Mouse (Mus musculus) c-Kit-positive CD71-positive TER-119-positive erythroid progenitor cells, embryonic 14.5 days (primary cell): ENCODE results near the gene Camkmt.

Experiments used
- DNase-seq: peaks from one replicate; pipeline ENCODE4 v3.0.0-alpha.2; 2013; ENCODE audit warnings: low spot score

Gene Camkmt

GRCm38 (mm10) chr17:85170541-85171255 is 80.3 kb downstream of the Camkmt start:
- DNase-seq: no peak

- DNase-seq: no peak
Observed at GRCm38 (mm10) chr17:85171951-85172350, 81.6 kb downstream of the Camkmt start.

- DNase-seq: no peak
Observed at GRCm38 (mm10) chr17:85177231-85177630, 86.9 kb downstream of the Camkmt start.

GRCm38 (mm10) chr17:85180471-85181060 is 90.2 kb downstream of the Camkmt start:
- no peak for DNase-seq

GRCm38 (mm10) chr17:85189227-85190127 is 99.1 kb downstream of the Camkmt start:
- peak; percentile 71 for DNase-seq

GRCm38 (mm10) chr17:85190128-85190435 is 99.7 kb downstream of the Camkmt start:
- DNase-seq: no peak

GRCm38 (mm10) chr17:85193294-85193693 is 102.9 kb downstream of the Camkmt start:
- no peak for DNase-seq

- no peak for DNase-seq
Observed at GRCm38 (mm10) chr17:85198781-85199180, 108.4 kb downstream of the Camkmt start.

- no peak for DNase-seq
Observed at GRCm38 (mm10) chr17:85199321-85199720, 109.0 kb downstream of the Camkmt start.

- DNase-seq: no peak
Observed at GRCm38 (mm10) chr17:85218054-85218453, 127.7 kb downstream of the Camkmt start.

GRCm38 (mm10) chr17:85242109-85242508 is 151.8 kb downstream of the Camkmt start:
- no peak for DNase-seq

GRCm38 (mm10) chr17:85248962-85249361 is 158.6 kb downstream of the Camkmt start:
- no peak for DNase-seq

- no peak for DNase-seq
Observed at GRCm38 (mm10) chr17:85249744-85250143, 159.4 kb downstream of the Camkmt start.

- no peak for DNase-seq
Observed at GRCm38 (mm10) chr17:85256930-85257329, 166.6 kb downstream of the Camkmt start.

GRCm38 (mm10) chr17:85257348-85257747 is 167.0 kb downstream of the Camkmt start:
- DNase-seq: no peak

- DNase-seq: no peak
Observed at GRCm38 (mm10) chr17:85258703-85259341, 168.5 kb downstream of the Camkmt start.

GRCm38 (mm10) chr17:85266831-85267422 is 176.6 kb downstream of the Camkmt start:
- DNase-seq: no peak

- no peak for DNase-seq
Observed at GRCm38 (mm10) chr17:85271466-85272175, 181.3 kb downstream of the Camkmt start.

GRCm38 (mm10) chr17:85279720-85280119 is 189.4 kb downstream of the Camkmt start:
- no peak for DNase-seq

GRCm38 (mm10) chr17:85282447-85282846 is 192.1 kb downstream of the Camkmt start:
- DNase-seq: no peak

- DNase-seq: no peak
Observed at GRCm38 (mm10) chr17:85291154-85291553, 200.8 kb downstream of the Camkmt start.
